Mouse (Mus musculus): ENCODE measurements around the gene Kbtbd13.

GRCm38 (mm10) chr9:65384276-65384675 lies 7.2 kb downstream of the Kbtbd13 start:
- no peak for TF ChIP-seq CTCF (IDR thresholded peaks at IDR 0.05; ENCODE audit: low read depth, low read length)
- no peak for TF ChIP-seq POLR2A (IDR thresholded peaks at IDR 0.05; ENCODE audit: insufficient read depth, low read length)
- TF ChIP-seq EP300 (IDR thresholded peaks at IDR 0.05; ENCODE audit: insufficient read depth, low read depth, low read length) = no peak

All from ES-Bruce4 (cell line).